Mouse (Mus musculus) testis, adult 2 months (tissue): ENCODE measurements around the gene Zfhx3.

Source experiments
- CTCF ChIP-seq: fragments of 200-500 bp; IDR thresholded peaks from 2 replicates; pipeline ENCODE4 v1.5.1; 2012; ENCODE audit warnings: low read depth, mild to moderate bottlenecking, inconsistent platforms, low read length, moderate library complexity; ENCODE audit not compliant: control insufficient read depth, insufficient read depth, insufficient replicate concordance
- POLR2A ChIP-seq: fragments of 200-500 bp; IDR thresholded peaks from 2 replicates; pipeline ENCODE4 v1.6.1; 2012; ENCODE audit warnings: low read depth, mild to moderate bottlenecking, inconsistent platforms, low read length, moderate library complexity; ENCODE audit not compliant: control insufficient read depth

- TF ChIP-seq CTCF (no peak), POLR2A (no peak)
These were observed 362.9 kb downstream of the Zfhx3 start for GRCm38 (mm10) chr8:108305368-108305767.
